Mouse (Mus musculus) midbrain, embryonic 10.5 days (tissue): ENCODE results near the gene Clp1. TPM values are rescaled to one million over a fixed set of nuclear protein-coding genes. Genes with fewer than 3 reads are reported as not detected.

Experiments used
- DNase-seq: peaks from one replicate; pipeline ENCODE4 v3.0.0-alpha.2; 2017; ENCODE audit warnings: low spot score
- H3K27ac ChIP-seq: fragments of 300-500 bp; sonication (generic); replicated peaks from 2 replicates; pipeline ENCODE4 v1.5.1; 2016; ENCODE audit warnings: mild to moderate bottlenecking
- H3K27me3 ChIP-seq: fragments of 300-500 bp; sonication (generic); 2 replicates; pipeline ENCODE4 v1.6.1; 2016; ENCODE audit warnings: low read depth, mild to moderate bottlenecking; ENCODE audit not compliant: poor library complexity, severe bottlenecking
- H3K36me3 ChIP-seq: fragments of 300-500 bp; sonication (generic); 2 replicates; pipeline ENCODE4 v1.6.1; 2016; ENCODE audit warnings: mild to moderate bottlenecking, moderate library complexity
- H3K4me1 ChIP-seq: fragments of 300-500 bp; sonication (generic); 2 replicates; pipeline ENCODE4 v1.6.1; 2016
- H3K4me3 ChIP-seq: fragments of 300-500 bp; sonication (generic); 2 replicates; pipeline ENCODE4 v1.5.1; 2016; ENCODE audit warnings: mild to moderate bottlenecking, moderate library complexity
- H3K9me3 ChIP-seq: fragments of 300-500 bp; sonication (generic); replicated peaks from 2 replicates; pipeline ENCODE4 v1.6.1; 2016; ENCODE audit warnings: mild to moderate bottlenecking
- WGBS: fragments of 180-500 bp; shearing (Covaris S2); methylation state at CpG from one replicate; pipeline ENCODE4 v1.1.7; 2016; 5-methylcytosine and 5-hydroxymethylcytosine counted together
- polyA plus RNA-seq: library from polyadenylated mRNA; unstranded; fragments of >200 nt; fragmentation: Nextera tagmentation; extraction: Ambion mirVana; gene quantifications from 2 replicates; pipeline ENCODE4 v1.2.1, GENCODE M21; 2016

Clp1 gene
- polyA plus RNA-seq, 1 experiment from 2014 or later: 52.6 TPM

GRCm38 (mm10) chr2:84757026-84757682 lies 30.0 kb upstream of the Clp1 start:
- H3K27me3 ChIP-seq: no peaks in the 10 kb centered on the region
- H3K9me3 ChIP-seq: no peaks in the 10 kb centered on the region
- H3K4me3 ChIP-seq: no peak overlapping the region
- 64% methylated on average over 7 of the region's 7 CpGs for WGBS
- H3K27ac ChIP-seq: no peak overlapping the region
- H3K4me1 ChIP-seq: peaks cover under 1% of the 10 kb centered on the region
- H3K36me3 ChIP-seq: no peaks in the 10 kb centered on the region
- no peak for DNase-seq

DNA sequence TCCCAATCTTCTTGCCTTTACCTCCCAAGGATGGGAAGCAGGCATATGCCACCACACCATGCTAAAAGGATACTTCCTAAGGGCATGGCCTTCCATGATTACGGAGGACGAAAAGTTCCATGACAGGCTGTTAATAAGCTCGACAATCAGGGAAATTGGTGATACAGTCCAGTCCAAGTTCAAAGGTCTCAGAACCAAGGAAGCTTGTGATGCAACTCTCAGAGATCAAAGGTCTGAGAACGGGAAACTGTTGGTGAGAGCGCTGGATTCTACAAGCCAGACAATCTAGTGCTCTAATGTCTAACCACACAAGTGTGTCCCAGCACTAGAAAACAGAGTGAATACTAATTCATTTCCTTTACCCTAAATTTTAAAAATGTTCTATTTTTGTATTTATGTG lies 29.1 kb upstream of the Clp1 start:
- no peak overlapping the region for H3K4me3 ChIP-seq
- H3K9me3 ChIP-seq: no peaks in the 10 kb centered on the region
- no peak for DNase-seq
- no peaks in the 10 kb centered on the region for H3K36me3 ChIP-seq
- 84% methylated on average over 5 of the region's 5 CpGs for WGBS
- no peaks in the 10 kb centered on the region for H3K4me1 ChIP-seq
- H3K27me3 ChIP-seq: no peaks in the 10 kb centered on the region
- H3K27ac ChIP-seq: no peak overlapping the region

DNA sequence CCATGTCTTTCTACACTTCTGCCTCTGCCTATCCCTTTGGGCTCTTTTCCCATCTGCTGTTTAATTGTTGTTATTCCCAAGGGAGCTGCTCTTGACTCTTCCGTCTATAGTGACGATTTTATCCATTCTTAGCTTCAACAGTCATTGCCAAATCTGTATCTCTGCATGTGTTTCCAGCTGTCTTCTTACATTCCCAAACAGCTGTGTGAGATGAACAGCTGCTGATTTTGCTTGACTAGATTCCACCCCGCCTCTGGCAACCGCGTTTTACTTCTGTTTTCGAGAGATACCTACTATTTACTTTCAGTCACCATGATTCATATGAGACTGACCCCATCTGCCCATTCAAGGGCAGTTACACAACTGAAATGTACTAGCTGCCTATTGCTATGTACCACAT lies 23.0 kb upstream of the Clp1 start:
- H3K36me3 ChIP-seq: no peaks in the 10 kb centered on the region
- no peak overlapping the region for H3K27ac ChIP-seq
- peaks cover 8% of the 10 kb centered on the region for H3K27me3 ChIP-seq
- no peaks in the 10 kb centered on the region for H3K9me3 ChIP-seq
- no peak for DNase-seq
- 85% methylated on average over 6 of the region's 6 CpGs for WGBS
- no peak overlapping the region for H3K4me3 ChIP-seq
- H3K4me1 ChIP-seq: no peaks in the 10 kb centered on the region

DNA sequence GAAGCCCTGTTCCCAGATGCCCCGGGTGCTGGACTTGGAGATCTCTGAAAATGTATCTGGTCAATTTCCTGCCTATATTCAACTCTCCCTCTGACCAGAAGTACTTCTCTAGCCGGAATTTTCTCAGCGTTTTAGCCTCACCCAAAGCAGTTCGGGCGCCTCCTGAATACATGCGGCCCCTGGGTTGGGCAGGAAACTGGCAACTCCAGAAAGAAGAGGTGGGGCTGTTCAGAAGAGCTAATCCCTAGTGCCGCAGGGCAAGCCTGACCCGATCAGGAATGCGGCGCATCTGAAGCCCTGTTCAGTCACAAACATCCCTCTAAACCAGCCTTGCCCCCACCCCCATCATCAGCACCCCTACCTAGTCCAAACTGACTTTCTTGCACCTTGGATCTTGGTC lies 17.0 kb upstream of the Clp1 start:
- Histone ChIP-seq H3K27ac (peak overlapping the region; percentile 100), H3K4me3 (peak overlapping the region; percentile 92), H3K27me3 (peaks cover 8% of the 10 kb centered on the region), H3K9me3 (no peaks in the 10 kb centered on the region), H3K36me3 (peaks cover 23% of the 10 kb centered on the region), H3K4me1 (peaks cover 46% of the 10 kb centered on the region)
- WGBS: under 1% methylated on average over 10 of the region's 10 CpGs
- no peak for DNase-seq

GRCm38 (mm10) chr2:84743561-84743960 lies 16.4 kb upstream of the Clp1 start, which contains the start of gene Gm19426:
Gene Gm19426, minus strand, starts transcription at chr2:84743655.
- peak; percentile 95 for DNase-seq
- Histone ChIP-seq H3K27ac (peak within 1 kb of the TSS; percentile 100), H3K4me3 (peak within 1 kb of the TSS; percentile 92), H3K27me3 (peaks cover 8% of the 10 kb centered on the region), H3K4me1 (peaks cover 52% of the 10 kb centered on the region), H3K9me3 (no peaks in the 10 kb centered on the region), H3K36me3 (peaks cover 23% of the 10 kb centered on the region)
- under 1% methylated on average over 25 of the region's 25 CpGs for WGBS

DNA sequence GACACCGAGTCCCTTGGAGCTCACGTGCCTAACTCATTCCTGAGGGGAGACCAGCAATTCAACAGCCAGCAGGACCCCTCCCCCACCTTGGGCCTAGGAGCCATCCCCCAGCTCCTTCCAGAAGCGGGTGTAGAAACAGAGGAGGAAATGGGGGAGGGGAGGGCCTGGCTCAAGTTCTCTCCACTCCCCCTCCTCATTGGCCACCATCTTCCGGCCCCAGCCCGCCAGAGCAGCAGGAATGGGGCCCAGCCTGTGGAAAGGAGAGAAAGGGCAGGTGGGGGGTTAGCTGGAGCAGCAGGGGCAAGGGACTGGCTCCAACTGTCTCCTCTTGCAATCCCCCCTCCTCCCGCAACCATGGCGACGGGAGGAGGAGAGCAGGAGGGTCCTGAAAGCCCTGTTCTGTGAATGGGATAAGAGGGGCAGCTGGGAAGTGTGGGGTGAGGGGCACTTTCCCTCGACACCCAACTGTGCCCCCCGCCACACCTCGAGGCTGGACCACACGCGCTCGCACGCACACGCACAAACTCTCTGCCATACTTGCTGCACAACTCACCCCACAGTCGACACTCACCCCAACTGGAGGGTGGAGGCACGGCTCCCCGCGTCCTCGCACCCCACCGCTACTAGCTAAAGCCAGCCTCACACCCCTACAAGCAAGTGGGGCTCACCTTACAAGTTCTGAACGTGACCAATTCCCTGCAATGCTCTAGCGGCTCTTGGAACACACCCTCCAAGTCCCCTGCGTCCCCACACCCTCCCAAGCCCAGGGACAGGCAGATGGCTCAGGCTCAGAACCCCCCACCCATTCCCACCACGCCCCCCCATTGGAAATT lies 15.5 kb upstream of the Clp1 start:
- Histone ChIP-seq H3K4me1 (peaks cover 61% of the 10 kb centered on the region), H3K36me3 (peaks cover 23% of the 10 kb centered on the region)

DNA sequence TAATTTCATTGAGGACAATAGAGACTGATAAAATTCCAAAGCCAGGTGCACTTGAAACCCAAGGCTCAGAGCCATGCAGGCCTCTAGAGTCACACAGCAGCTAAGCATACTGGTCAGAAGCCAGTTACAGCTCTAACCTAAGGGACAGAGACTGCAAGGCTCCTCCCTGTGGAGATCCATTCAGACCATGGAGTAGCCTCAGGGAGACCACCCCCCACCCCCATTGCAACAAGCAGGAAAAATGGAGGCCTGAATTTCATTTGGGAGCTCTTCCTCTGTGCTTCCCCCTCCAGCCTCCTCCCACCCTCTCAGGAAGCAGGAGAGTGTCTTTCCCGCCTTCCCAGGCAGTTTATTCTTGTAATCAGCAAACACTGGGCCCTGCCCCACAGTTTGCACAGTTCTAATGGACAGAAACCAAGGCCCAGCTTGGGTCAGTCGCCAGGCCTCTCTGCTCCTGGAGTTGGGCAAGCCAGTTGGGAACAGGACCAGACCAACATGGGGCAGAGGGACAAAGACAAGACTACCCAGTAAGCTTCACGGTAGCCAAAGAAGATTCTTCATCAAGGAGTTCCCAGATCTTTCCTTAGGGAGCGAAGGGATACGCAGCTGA lies 14.8 kb upstream of the Clp1 start:
- H3K36me3 ChIP-seq: peaks cover 23% of the 10 kb centered on the region
- H3K4me1 ChIP-seq: peaks cover 68% of the 10 kb centered on the region
- peaks cover 5% of the 10 kb centered on the region; the same call in 1 of the 2 replicates for H3K27me3 ChIP-seq
- H3K27ac ChIP-seq: peak overlapping the region; percentile 100
- 2% methylated on average over 5 of the region's 5 CpGs for WGBS
- no peaks in the 10 kb centered on the region for H3K9me3 ChIP-seq
- H3K4me3 ChIP-seq: peak overlapping the region; percentile 92
- DNase-seq: no peak

More for the DNA sequence above, 15.5 kb upstream of the Clp1 start:
- peak; percentile 98 for DNase-seq
- peak overlapping the region; percentile 92 for H3K4me3 ChIP-seq
- H3K9me3 ChIP-seq: no peaks in the 10 kb centered on the region
- peaks cover 8% of the 10 kb centered on the region for H3K27me3 ChIP-seq
- under 1% methylated on average over 26 of the region's 26 CpGs for WGBS
- H3K27ac ChIP-seq: peak overlapping the region; percentile 100

- Histone ChIP-seq H3K9me3 (no peaks in the 10 kb centered on the region), H3K4me3 (peak overlapping the region; percentile 92), H3K27me3 (no peaks in the 10 kb centered on the region), H3K27ac (peak overlapping the region; percentile 100), H3K36me3 (peaks cover 23% of the 10 kb centered on the region), H3K4me1 (peaks cover 80% of the 10 kb centered on the region)
- WGBS: 81% methylated on average over 15 of the region's 15 CpGs
- peak; percentile 25 for DNase-seq
These were observed 13.6 kb upstream of the Clp1 start for GRCm38 (mm10) chr2:84740608-84741333.

- no peaks in the 10 kb centered on the region for H3K27me3 ChIP-seq
- WGBS: 1% methylated on average over 12 of the region's 12 CpGs
- peak overlapping the region; percentile 66 for H3K4me3 ChIP-seq
These were observed 11.2 kb upstream of the Clp1 start for GRCm38 (mm10) chr2:84738271-84738911.

GRCm38 (mm10) chr2:84737451-84737925 lies 10.3 kb upstream of the Clp1 start:
- no peaks in the 10 kb centered on the region for H3K9me3 ChIP-seq
- peaks cover 23% of the 10 kb centered on the region for H3K36me3 ChIP-seq
- H3K27me3 ChIP-seq: no peaks in the 10 kb centered on the region
- H3K4me3 ChIP-seq: peak overlapping the region; percentile 66
- H3K4me1 ChIP-seq: peaks cover 94% of the 10 kb centered on the region
- DNase-seq: peak; percentile 75
- peak overlapping the region; percentile 92 for H3K27ac ChIP-seq
- 3% methylated on average over 8 of the region's 8 CpGs for WGBS

More at GRCm38 (mm10) chr2:84738271-84738911, 11.2 kb upstream of the Clp1 start:
- Histone ChIP-seq H3K9me3 (no peaks in the 10 kb centered on the region), H3K36me3 (peaks cover 23% of the 10 kb centered on the region), H3K27ac (peak overlapping the region; percentile 92), H3K4me1 (peaks cover 93% of the 10 kb centered on the region)
- peak; percentile 72 for DNase-seq

DNA sequence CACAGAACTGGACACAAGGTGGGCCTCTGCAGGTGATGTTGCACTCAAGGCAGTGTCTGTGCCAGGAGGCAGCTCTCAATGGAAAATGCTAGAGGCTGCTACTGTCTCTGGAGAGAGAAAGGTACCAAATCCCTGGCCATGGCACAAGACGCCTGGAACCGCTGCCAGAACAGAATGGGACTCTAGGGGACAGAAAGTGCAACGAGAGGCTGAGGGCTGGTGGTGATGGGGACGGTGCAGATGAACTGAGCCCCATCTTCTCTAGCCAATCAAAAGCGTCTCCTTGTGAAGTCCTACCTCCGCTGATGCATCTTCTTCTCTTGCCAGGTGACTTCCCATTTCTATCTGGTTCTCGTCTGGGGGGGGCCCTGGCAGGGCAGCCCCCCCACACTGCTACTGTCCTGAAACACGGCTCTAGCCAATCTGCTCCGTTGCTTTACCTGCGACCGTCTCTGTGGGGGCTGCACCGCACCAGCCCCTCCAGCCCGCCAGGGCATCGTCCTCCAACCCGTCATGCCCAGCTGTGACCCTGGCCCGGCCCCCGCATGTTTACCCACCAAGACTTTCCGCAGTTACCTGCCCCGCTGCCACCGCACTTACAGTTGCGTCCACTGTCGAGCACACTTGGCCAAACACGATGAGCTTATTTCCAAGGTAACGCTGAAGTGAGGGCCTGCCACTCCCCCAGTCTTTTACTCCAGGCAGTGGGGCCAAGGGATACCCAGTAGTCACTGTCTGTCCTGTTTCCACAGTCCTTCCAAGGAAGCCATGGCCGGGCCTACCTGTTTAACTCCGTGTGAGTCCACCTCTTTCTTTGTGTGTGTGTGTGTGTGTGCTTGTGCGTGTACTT lies 9.4 kb upstream of the Clp1 start:
- Histone ChIP-seq H3K27ac (peak overlapping the region; percentile 92), H3K9me3 (no peaks in the 10 kb centered on the region), H3K36me3 (peaks cover 17% of the 10 kb centered on the region), H3K27me3 (no peaks in the 10 kb centered on the region), H3K4me1 (peaks cover 84% of the 10 kb centered on the region), H3K4me3 (peak overlapping the region; percentile 66)
- WGBS: 7% methylated on average over 27 of the region's 27 CpGs
- peak; percentile 54 for DNase-seq
